Mouse (Mus musculus): ENCODE measurements around the gene Gm8453. TPM values are rescaled to one million over a fixed set of nuclear protein-coding genes. Genes with fewer than 3 reads are reported as not detected.

The Gm8453 gene
- total RNA-seq (2023), result not detected

DNA sequence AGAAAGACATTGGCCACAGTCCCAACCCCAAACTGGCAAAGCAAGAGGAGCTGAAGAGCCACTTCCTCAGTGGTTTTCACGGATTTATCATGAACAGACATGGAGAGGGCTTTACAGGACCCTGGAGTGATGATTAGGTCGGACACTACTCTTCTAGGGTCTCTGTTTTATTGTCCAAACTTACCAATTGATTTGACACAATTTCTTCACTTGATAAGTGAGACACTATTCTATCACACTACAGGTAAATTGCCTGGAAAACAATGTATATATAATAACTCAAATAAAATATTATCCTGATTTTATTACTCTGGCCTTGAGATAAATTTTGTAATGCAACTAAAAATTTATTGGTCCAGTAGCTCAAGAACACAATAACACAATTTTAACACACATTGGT is at the start of gene Gm8453:
TSS of gene Gm8453 (minus strand) at position 101 of the 400 bp plus-strand sequence.

DNA sequence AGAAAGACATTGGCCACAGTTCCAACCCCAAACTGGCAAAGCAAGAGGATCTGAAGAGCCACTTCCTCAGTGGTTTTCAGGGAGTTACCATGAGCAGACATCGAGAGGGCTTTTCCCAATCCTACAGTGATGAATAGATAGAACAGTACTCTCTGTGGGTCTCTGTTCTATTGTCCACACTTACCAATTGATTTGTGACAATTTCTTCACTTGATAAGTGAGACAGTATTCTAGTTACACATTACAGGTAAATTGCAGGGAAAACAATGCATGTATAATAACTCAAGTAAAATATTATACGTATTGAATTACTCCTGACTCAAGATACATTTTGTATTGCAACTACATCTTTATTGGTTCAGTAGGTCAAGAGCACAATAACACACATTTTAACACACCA is 28.1 kb downstream of the Gm8453 start, which contains the start of gene Gm8653:
TSS of gene Gm8653 (minus strand) at position 101 of the 400 bp plus-strand sequence.

DNA sequence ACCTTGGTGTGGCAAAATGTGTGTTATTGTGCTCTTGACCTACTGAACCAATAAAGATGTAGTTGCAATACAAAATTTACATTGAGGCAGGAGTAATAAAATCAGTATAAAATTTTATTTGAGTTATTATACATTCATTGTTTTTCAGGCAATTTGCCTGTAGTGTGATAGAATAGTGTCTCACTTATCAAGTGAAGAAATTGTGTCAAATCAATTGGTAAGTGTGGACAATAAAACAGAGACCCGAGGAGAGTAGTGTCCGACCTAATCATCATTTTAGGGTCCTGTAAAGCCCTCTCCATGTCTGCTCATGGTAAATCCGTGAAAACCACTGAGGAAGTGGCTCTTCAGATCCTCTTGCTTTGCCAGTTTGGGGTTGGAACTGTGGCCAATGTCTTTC is 40.2 kb downstream of the Gm8453 start, which contains the start of gene Vmn1r143:
TSS of gene Vmn1r143 (plus strand) at position 301 of the 400 bp plus-strand sequence.

Other genes with a start within 250 kb of the Gm8453 start
- not detected for gene Vmn1r137, start 234.9 kb downstream of the Gm8453 start, total RNA-seq (2023)
- gene Vmn1r138, start 200.6 kb downstream of the Gm8453 start, total RNA-seq (2023), result not detected
- not detected for gene Gm6176, start 173.2 kb downstream of the Gm8453 start, total RNA-seq (2023)
- gene Vmn1r139, start 160.4 kb downstream of the Gm8453 start, total RNA-seq (2023), result not detected
- gene Gm16451, start 111.2 kb downstream of the Gm8453 start, total RNA-seq (2023), result not detected
- not detected for gene Gm10666, start 94.7 kb downstream of the Gm8453 start, total RNA-seq (2023)
- not detected for gene Vmn1r142, start 65.4 kb downstream of the Gm8453 start, total RNA-seq (2023)
- not detected for gene Vmn1r143, start 40.1 kb downstream of the Gm8453 start, total RNA-seq (2023)
- gene Gm8653, start 28.2 kb downstream of the Gm8453 start, total RNA-seq (2023), result not detected
- gene Gm4187, start 100.2 kb upstream of the Gm8453 start, total RNA-seq (2023), result not detected
- gene Gm8660, start 141.6 kb upstream of the Gm8453 start, total RNA-seq (2023), result not detected
- not detected for gene Vmn1r148, start 184.1 kb upstream of the Gm8453 start, total RNA-seq (2023)
- gene Vmn1r149, start 208.7 kb upstream of the Gm8453 start, total RNA-seq (2023), result not detected
- gene Gm10665, start 234.6 kb upstream of the Gm8453 start, total RNA-seq (2023), result not detected

Measured in CD4-positive naive resting alpha-beta T cell, adult 57 days (primary cell).